Mouse (Mus musculus): Measurements from ENCODE around the gene Gm8720.
"Not testable (repeated sequence)": the region's sequence is repeated elsewhere in the genome, so short reads cannot be mapped to it uniquely, and the experiment has no call there.

Gene Gm8720

DNA sequence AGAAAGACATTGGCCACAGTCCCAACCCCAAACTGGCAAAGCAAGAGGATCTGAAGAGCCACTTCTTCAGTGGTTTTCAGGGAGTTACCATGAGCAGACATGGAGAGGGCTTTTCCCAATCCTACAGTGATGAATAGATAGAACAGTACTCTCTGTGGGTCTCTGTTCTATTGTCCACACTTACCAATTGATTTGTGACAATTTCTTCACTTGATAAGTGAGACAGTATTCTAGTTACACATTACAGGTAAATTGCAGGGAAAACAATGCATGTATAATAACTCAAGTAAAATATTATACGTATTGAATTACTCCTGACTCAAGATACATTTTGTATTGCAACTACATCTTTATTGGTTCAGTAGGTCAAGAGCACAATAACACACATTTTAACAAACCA lies at the start of gene Gm8720:
Gene Gm8720, minus strand, starts transcription at position 101 of the 400 bp plus-strand sequence.
- in situ Hi-C loops (cut with MboI; ENCODE audit: low pct_unique_long_range_greater_than_20kb in 1 of 2, low sequenced_read_pairs in 2 of 2, unreplicated experiment in 1 of 2), result not testable (repeated sequence)

DNA sequence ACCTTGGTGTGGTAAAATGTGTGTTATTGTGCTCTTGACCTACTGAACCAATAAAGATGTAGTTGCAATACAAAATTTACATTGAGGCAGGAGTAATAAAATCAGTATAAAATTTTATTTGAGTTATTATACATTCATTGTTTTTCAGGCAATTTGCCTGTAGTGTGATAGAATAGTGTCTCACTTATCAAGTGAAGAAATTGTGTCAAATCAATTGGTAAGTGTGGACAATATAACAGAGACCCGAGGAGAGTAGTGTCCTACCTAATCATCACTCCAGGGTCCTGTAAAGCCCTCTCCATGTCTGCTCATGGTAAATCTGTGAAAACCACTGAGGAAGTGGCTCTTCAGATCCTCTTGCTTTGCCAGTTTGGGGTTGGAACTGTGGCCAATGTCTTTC lies 12.0 kb downstream of the Gm8720 start, which contains the start of gene Vmn1r163:
Gene Vmn1r163, plus strand, starts transcription at position 301 of the 400 bp plus-strand sequence.
- in situ Hi-C loops (cut with MboI; ENCODE audit: low pct_unique_long_range_greater_than_20kb in 1 of 2, low sequenced_read_pairs in 2 of 2, unreplicated experiment in 1 of 2), result not testable (repeated sequence)

DNA sequence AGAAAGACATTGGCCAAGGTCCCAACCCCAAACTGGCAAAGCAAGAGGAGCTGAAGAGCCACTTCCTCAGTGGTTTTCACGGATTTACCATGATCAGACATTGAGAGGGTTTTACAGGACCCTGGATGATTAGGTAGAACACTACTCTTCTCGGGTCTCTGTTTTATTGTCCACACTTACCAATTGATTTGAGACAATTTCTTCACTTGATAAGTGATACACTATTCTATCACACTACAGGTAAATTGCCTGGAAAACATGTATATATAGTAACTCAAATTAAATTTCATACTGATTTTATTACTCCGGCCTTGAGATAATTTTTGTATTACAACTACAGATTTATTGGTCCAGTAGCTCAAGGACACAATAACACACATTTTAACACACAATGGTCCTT lies 47.4 kb downstream of the Gm8720 start, which contains the start of gene Gm4216:
Gene Gm4216, minus strand, starts transcription at position 101 of the 400 bp plus-strand sequence.
- in situ Hi-C loops (cut with MboI; ENCODE audit: low pct_unique_long_range_greater_than_20kb in 1 of 2, low sequenced_read_pairs in 2 of 2, unreplicated experiment in 1 of 2), result not testable (repeated sequence)

Measured in mouse embryonic stem cell (cell line).